Mouse (Mus musculus) forebrain, embryonic 16.5 days (tissue): ENCODE measurements around the gene Plcb4. TPM values are rescaled to one million over a fixed set of nuclear protein-coding genes. Genes with fewer than 3 reads are reported as not detected.
A peak's percentile ranks its signal among the peaks of the same experiment; 100 is the strongest.

Experiments
- ATAC-seq: fragments of 200-750 bp; cut with Nextera tagmentation; 2 replicates; pipeline ENCODE4 v1.8.0; 2017; ENCODE audit warnings: mild to moderate bottlenecking, moderate library complexity
- H3K27ac ChIP-seq: fragments of 300-500 bp; sonication (generic); 2 replicates; pipeline ENCODE4 v1.5.1; 2014; ENCODE audit warnings: low read length, control low read depth
- H3K27me3 ChIP-seq: fragments of 300-500 bp; sonication (generic); replicated peaks from 2 replicates; pipeline ENCODE4 v1.6.1; 2014; ENCODE audit warnings: low read length; ENCODE audit not compliant: control insufficient read depth, insufficient read depth
- H3K36me3 ChIP-seq: fragments of 300-500 bp; sonication (generic); 2 replicates; pipeline ENCODE4 v1.6.1; 2014; ENCODE audit not compliant: control insufficient read depth, insufficient read depth
- H3K4me1 ChIP-seq: fragments of 300-500 bp; sonication (generic); replicated peaks from 2 replicates; pipeline ENCODE4 v1.6.1; 2014; ENCODE audit warnings: low read length; ENCODE audit not compliant: control insufficient read depth, insufficient read depth
- H3K4me2 ChIP-seq: fragments of 300-500 bp; sonication (generic); 2 replicates; pipeline ENCODE4 v1.6.1; 2014; ENCODE audit warnings: mild to moderate bottlenecking, low read length, control low read depth
- H3K4me3 ChIP-seq: fragments of 300-500 bp; sonication (generic); replicated peaks from 2 replicates; pipeline ENCODE4 v1.5.1; 2014; ENCODE audit warnings: mild to moderate bottlenecking, low read length, control low read depth
- H3K9ac ChIP-seq: fragments of 300-500 bp; sonication (generic); replicated peaks from 2 replicates; pipeline ENCODE4 v1.6.1; 2014; ENCODE audit warnings: low read depth, low read length, control low read depth
- H3K9me3 ChIP-seq: fragments of 300-500 bp; sonication (generic); 2 replicates; pipeline ENCODE4 v1.6.1; 2016; ENCODE audit warnings: low read length; ENCODE audit not compliant: control insufficient read depth
- WGBS: fragments of 180-500 bp; shearing (Covaris S2); extraction: QIAGEN DNeasy Blood & Tissue Kit; methylation state at CpG from one replicate; pipeline ENCODE4 v1.1.7; 2014; 5-methylcytosine and 5-hydroxymethylcytosine counted together
- polyA plus RNA-seq: library from polyadenylated mRNA; unstranded; fragments of >200 nt; fragmentation: Nextera tagmentation; extraction: Ambion mirVana; gene quantifications from 2 replicates; pipeline ENCODE4 v1.2.1, GENCODE M21; 2015

Gene Plcb4
- polyA plus RNA-seq, 1 experiment from 2014 or later = 19.7 TPM

- peak overlapping the region; percentile 37 for H3K9ac ChIP-seq
- H3K4me1 ChIP-seq = peaks cover 13% of the 10 kb centered on the region
- peak overlapping the region; percentile 39 for H3K4me3 ChIP-seq
- peak overlapping the region; percentile 60 for H3K4me2 ChIP-seq
- H3K27me3 ChIP-seq = peaks cover 17% of the 10 kb centered on the region
- WGBS = under 1% methylated on average over 37 of the region's 37 CpGs
- H3K9me3 ChIP-seq = no peaks in the 10 kb centered on the region
- ATAC-seq = peak; percentile 24; the same call in 1 of the 2 replicates
- H3K27ac ChIP-seq = no peak overlapping the region
- H3K36me3 ChIP-seq = no peaks in the 10 kb centered on the region
Observed at GRCm38 (mm10) chr2:136059029-136059669, 400.3 kb downstream of the Plcb4 start.
